Mouse (Mus musculus) bone marrow macrophage, adult 2 months (primary cell): ENCODE results near the gene Hic2. TPM values are rescaled to one million over a fixed set of nuclear protein-coding genes. Genes with fewer than 3 reads are reported as not detected.

Source experiments
- H3K27ac ChIP-seq: 2 replicates; pipeline ENCODE4 v1.5.1; 2012; ENCODE audit warnings: low read depth, low read length; ENCODE audit not compliant: insufficient read depth
- H3K4me1 ChIP-seq: 2 replicates; pipeline ENCODE4 v1.6.1; 2012; ENCODE audit warnings: low read length; ENCODE audit not compliant: control insufficient read depth, insufficient read depth
- H3K4me3 ChIP-seq: 2 replicates; pipeline ENCODE4 v1.5.1; 2012; ENCODE audit warnings: mild to moderate bottlenecking, low read length, moderate library complexity; ENCODE audit not compliant: insufficient read depth
- CTCF ChIP-seq: IDR thresholded peaks from 2 replicates; pipeline ENCODE4 v1.5.1; 2012; ENCODE audit warnings: low read depth, mild to moderate bottlenecking, low read length, moderate library complexity
- POLR2A ChIP-seq: IDR thresholded peaks from 2 replicates; pipeline ENCODE4 v1.6.1; 2012; ENCODE audit warnings: mild to moderate bottlenecking, low read depth, low read length, borderline replicate concordance
- polyA plus RNA-seq: library from polyadenylated mRNA; stranded (reverse); fragments of >200 nt; gene quantifications from 2 replicates; pipeline ENCODE4 v1.2.4, GENCODE M21; 2012; ENCODE audit not compliant: missing spikeins, insufficient read depth, insufficient read length

Hic2 gene
- polyA plus RNA-seq, 1 experiment = 2.0 TPM

DNA sequence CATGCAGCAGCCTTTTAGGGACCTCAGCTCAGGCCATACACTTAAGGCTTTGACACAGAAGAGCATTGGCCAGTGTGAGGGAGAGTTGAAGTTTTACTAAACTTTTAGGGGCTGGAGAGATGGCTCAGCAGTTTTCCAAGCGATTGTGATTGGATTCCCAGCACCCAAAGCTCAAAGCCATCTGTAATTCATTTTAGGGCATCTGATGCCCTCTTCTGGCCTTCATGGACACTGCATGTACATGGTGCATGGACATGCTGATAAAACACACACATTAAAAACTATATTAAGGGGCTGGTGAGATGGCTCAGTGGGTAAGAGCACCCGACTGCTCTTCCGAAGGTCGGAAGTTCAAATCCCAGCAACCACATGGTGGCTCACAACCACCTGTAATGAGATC is 37.8 kb downstream of the Hic2 start:
- no peak overlapping the region for H3K27ac ChIP-seq
- no peaks in the 10 kb centered on the region for H3K4me1 ChIP-seq
- H3K4me3 ChIP-seq = no peak overlapping the region
- no peak for TF ChIP-seq POLR2A
- TF ChIP-seq CTCF = no peak

DNA sequence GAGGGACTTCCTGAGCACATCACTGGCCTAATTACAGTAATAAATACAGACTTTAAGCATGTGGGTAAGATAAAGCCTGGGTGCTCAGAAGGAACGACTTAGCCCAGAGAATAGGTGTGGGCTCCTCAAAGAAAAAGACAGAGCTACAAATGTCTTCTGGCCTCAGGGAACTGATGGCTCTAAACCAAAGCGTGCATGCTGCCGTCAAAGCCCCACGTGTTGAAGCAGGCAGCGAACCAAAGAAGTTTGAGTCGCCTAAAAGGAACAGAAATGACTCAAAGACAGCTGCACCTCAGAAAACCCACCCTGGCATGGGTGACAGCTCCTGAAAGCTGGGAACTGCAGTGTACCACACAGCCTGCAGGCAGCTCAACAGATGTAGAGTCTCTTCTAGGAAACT is 38.5 kb downstream of the Hic2 start:
- TF ChIP-seq CTCF (no peak), POLR2A (no peak)
- Histone ChIP-seq H3K4me1 (no peaks in the 10 kb centered on the region), H3K27ac (no peak overlapping the region), H3K4me3 (no peak overlapping the region)

DNA sequence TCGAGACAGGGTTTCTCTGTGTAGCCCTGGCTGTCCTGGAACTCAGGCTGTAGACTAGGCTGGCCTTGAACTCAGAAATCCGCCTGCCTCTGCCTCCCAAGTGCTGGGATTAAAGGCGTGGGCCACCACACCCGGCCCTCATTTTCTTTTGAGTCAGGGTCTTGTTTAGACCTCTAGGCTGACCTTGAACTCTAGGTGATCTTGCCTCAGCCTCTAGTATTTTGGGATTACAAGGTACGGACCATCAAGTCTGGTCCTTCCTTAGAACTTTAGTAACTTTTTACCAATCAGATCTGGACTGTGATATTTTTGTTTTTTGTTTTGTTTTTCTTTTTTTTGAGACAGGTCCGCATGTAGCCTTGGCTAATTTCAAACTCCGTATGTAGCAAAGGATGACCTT is 42.3 kb downstream of the Hic2 start, which contains the start of gene Tmem191c:
Gene Tmem191c (plus strand): TSS at position 357 of the 400 bp plus-strand sequence.
- no peaks in the 10 kb centered on the region for H3K4me1 ChIP-seq
- H3K4me3 ChIP-seq = peak within 1 kb of the TSS; percentile 61
- no peak for TF ChIP-seq POLR2A
- TF ChIP-seq CTCF = no peak
- no peak within 1 kb of the TSS for H3K27ac ChIP-seq

DNA sequence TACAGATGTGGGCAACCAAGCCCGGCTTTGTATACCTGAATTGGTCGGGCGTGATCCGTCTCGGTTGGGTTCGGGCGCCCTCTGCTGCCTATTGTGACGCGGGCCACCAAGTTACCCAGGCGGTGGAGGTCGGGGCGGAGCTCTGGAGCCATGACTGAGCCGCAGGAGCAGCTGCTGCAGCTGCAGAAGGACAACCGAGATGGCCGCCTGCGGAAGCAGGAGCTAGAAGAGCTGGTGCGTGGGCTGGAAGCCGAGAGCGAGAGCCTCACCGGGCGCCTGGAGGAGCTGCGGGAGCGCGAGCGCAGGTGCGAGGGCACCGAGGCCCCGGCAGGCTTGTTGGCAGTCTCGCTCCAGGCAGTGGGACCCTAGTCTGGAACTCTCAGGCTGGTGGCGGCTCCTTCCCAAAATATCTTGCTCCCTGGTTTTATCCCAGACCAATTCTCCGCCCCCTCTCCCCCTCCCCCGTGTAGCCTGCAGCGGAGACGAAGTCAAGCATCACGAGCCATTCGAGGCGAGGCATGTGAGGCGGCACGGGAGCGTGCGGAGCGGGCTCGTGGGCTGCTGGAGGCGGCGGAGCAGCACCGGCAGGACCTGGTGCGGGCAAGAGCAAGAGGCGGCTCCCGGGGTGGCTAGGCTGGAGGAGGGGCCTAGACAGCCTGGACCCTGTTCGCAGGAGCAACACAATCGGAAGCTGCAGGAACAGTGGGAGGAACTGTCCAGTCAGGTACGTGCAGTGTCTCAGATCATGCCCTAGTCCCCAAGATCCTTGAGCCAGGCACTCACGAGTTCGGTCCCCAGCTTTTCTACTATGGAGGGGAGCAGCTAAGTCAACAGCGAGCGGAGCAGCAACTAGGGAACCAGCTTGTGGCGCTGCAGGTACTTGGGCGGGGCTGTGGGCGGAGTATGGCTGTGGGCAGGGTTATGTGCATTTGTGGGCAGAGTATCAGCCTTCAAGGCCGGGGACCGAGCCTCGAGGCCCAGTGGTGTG is 43.1 kb downstream of the Hic2 start:
- H3K4me1 ChIP-seq = no peaks in the 10 kb centered on the region
- no peak for TF ChIP-seq POLR2A
- peak; percentile 68; the same call in 1 of the 2 replicates for TF ChIP-seq CTCF
- H3K27ac ChIP-seq = no peak overlapping the region

DNA sequence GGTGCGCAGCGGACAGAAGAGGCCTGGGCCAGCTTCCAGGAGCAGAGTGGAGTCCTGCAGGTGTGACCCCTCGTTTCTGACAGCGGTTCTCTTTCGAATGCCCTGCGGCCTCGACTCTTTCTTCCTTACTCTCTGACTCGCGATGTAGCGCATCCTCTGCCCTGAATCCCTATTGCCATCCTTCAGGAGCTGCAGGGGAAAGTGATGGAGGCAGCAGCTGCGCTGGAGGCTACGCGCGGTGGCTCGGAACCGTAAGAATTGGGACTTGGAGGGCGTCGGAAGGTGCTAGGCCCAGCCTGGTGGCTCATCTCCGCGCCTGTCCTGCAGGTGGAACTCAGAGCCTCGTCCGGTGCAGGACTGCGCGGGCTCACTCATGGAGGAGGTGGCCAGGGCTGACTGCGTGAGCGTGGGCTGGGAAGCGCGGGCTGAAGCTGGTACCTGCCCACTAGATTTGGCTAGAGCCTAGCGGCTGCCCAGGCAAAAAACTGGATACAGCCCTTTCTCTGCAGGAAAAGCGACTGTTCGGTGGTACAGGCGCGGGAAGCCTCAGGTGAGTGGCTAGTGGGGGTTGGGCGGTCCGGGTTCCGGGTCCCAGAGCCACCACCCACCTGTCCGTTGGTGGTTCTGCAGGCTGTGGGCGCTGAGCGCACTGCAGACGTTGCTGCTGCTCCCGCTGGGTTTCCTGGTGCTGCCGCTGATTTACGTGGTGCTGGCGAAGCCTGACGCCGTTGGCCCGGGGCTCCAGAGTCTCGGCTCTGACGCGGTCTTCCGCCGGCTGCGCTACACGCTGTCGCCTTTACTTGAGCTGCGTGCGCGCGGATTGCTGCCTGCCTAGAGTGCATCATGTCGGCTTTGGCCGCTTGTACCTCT is 44.2 kb downstream of the Hic2 start:
- Histone ChIP-seq H3K27ac (no peak overlapping the region), H3K4me3 (no peak overlapping the region), H3K4me1 (no peaks in the 10 kb centered on the region)
- TF ChIP-seq POLR2A (no peak), CTCF (no peak)

More for the DNA sequence above, 43.1 kb downstream of the Hic2 start:
- H3K4me3 ChIP-seq = peak overlapping the region; percentile 61

DNA sequence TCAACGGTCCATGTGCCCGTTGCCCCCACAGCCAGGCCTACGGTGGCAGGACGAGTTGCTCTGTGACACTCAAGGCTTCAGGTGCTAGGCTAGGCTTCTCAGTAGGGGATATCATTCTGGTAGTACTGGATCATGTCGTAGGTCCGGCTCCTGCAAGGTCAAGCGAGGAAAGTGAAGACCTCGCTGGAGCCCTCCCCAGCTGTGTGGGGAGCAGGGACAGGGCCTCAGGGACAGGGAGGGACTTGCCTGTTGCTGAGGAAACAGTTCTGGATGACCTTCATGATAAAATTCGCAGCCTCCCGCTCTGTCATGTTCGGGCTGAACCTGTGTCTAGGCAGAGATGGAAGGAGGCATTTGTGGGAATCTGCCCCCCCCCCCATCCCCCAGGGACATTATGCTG is 47.1 kb downstream of the Hic2 start:
- TF ChIP-seq POLR2A (no peak), CTCF (no peak)
- H3K4me3 ChIP-seq = no peak overlapping the region
- H3K27ac ChIP-seq = no peak overlapping the region
- no peaks in the 10 kb centered on the region for H3K4me1 ChIP-seq

DNA sequence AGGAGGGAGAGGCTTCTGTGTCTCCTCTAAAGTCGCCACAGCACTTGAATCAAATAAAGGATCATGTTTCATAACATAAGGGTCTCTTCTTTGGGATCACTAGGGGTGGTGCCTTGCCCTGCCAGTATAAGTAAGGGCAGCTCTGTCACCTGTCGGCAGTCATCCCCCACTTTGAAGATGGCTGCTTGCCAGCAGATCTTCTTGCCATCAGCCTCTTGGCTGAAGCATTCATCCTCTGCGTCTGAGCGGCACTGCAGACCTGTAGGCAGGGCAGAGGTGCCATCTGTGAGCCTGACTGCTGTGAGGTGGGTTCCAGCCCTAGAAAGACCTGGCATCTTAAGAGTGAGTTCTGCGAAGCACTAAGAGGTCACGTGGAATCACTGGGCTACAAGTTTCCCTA is 49.8 kb downstream of the Hic2 start:
- no peak for TF ChIP-seq CTCF
- no peaks in the 10 kb centered on the region for H3K4me1 ChIP-seq

DNA sequence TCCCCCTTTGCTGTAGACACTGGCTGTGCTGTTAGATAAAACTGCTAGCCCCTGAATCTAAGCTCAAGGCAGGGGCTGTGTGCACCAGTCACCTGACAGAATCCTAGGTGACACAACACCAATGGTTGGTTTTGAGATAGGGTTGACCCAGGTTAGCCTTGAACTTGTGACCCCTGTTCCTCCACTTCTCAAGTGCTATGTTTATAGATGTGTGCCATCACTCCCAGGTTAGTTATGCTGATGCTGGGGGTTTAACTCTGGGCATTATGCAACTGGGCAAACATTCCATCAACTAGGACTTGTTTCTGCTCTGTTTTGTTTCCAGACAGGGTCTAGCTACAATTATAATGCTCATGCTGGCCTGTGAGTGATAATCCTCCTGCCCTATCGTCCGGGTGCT is 53.7 kb downstream of the Hic2 start:
- Histone ChIP-seq H3K4me1 (no peaks in the 10 kb centered on the region), H3K27ac (no peak overlapping the region), H3K4me3 (no peak overlapping the region)
- TF ChIP-seq CTCF (no peak), POLR2A (no peak)

More for the DNA sequence above, 49.8 kb downstream of the Hic2 start:
- Histone ChIP-seq H3K4me3 (no peak overlapping the region), H3K27ac (no peak overlapping the region)

DNA sequence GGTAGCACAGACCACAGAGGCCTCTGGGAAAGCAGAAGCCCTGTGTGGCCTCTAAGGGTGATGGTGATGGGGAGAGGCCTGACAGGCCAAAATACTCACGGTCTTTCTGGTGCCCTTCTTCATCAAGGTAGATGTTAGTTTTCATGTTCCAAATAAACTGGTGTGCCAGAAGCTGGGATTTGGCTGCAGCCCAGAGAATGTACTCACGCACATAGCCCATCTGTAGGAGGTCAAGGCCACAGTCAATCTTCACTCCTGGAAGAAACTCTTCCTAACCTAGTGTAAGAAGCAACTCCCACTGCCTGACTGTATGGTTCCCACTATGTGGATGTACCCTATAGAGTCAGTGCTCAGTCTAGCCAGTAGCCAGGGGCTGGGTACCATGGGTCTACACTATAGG is 57.6 kb downstream of the Hic2 start:
- Histone ChIP-seq H3K4me3 (no peak overlapping the region), H3K4me1 (no peaks in the 10 kb centered on the region), H3K27ac (no peak overlapping the region)
- TF ChIP-seq CTCF (no peak), POLR2A (no peak)

DNA sequence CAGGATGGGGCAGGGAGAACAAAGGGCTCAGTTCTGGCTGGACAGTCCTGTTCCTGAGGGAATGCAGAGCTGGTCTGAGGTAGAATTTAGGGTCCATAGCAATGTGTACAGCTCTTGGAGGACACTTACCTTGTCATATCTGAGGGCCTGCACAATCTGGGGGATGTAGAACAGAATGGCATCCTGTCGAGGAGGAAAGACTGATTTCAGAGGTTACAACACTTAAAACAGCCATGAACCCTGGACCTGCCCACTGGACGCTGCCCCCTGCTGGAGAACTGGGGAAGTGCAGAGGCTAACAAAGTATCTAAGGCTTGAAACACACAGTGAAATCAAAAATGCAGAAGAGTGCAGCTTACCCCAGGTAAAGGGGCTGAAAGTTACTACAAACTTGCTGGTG is 59.4 kb downstream of the Hic2 start:
- TF ChIP-seq CTCF (peak; percentile 88), POLR2A (no peak)
- Histone ChIP-seq H3K4me1 (no peaks in the 10 kb centered on the region), H3K27ac (no peak overlapping the region), H3K4me3 (no peak overlapping the region)
